Mouse (Mus musculus) left cerebral cortex, postnatal 14 days (tissue): Measurements from ENCODE around the gene Evc. TPM values are rescaled to one million over a fixed set of nuclear protein-coding genes. Genes with fewer than 3 reads are reported as not detected.
A peak's percentile ranks its signal among the peaks of the same experiment; 100 is the strongest.

Experiments used
- DNase-seq, 2 experiments: peaks; one replicate each; pipeline ENCODE4 v3.0.0; 2021 to 2022; ENCODE audit warnings: low spot score in 2 of 2, mixed read lengths in 1 of 2
- intact Hi-C: fragments of 180-260 bp; cut with DNase I; formaldehyde crosslinking; loops from one replicate; pipeline ENCODE4 v1.15.1; 2025
- total RNA-seq, 2 experiments: library from RNA; stranded (reverse); gene quantifications; 2 replicates each; pipeline ENCODE4 v1.2.3; 2021

Evc gene
- total RNA-seq, 2 experiments from 2014 or later, result 3.7 to 6.1 TPM

- intact Hi-C loops, result no loop called here
- DNase-seq, result no peak
These were observed 18.0 kb downstream of the Evc start for GRCm38 (mm10) chr5:37318715-37319114.

GRCm38 (mm10) chr5:37312980-37313722 lies 23.5 kb downstream of the Evc start:
- no peak for DNase-seq
- intact Hi-C loops, result no loop called here

GRCm38 (mm10) chr5:37310026-37310425 lies 26.7 kb downstream of the Evc start:
- DNase-seq, result no peak
- intact Hi-C loops, result no loop called here

GRCm38 (mm10) chr5:37298370-37298769 lies 38.3 kb downstream of the Evc start:
- intact Hi-C loops, result loop anchor here (1.0 to 5.0 kb wide), 3 partner anchors 419 to 794 kb away; partner anchors contain the start of gene Stk32b
- DNase-seq, result peak in 1 of 2 experiments; percentile 52

- intact Hi-C loops, result loop anchor here (5.0 kb wide), 1 partner anchor 796 kb away; no protein-coding TSS in a partner anchor
- DNase-seq, result no peak
These were observed 40.0 kb downstream of the Evc start for GRCm38 (mm10) chr5:37296717-37297116.

- intact Hi-C loops, result no loop called here
- DNase-seq, result peak in 1 of 2 experiments; percentile 88
These were observed 45.7 kb downstream of the Evc start for GRCm38 (mm10) chr5:37290983-37291382.

GRCm38 (mm10) chr5:37289236-37289635 lies 47.5 kb downstream of the Evc start:
- intact Hi-C loops, result loop anchor here (2.0 kb wide), 1 partner anchor 44 kb away; no protein-coding TSS in a partner anchor
- peak; percentile 74 to 80 for DNase-seq

GRCm38 (mm10) chr5:37288374-37288773 lies 48.3 kb downstream of the Evc start:
- DNase-seq, result peak; percentile 61 to 79
- intact Hi-C loops, result loop anchor here (2.0 kb wide), 1 partner anchor 44 kb away; no protein-coding TSS in a partner anchor

- intact Hi-C loops, result no loop called here
- no peak for DNase-seq
These were observed 55.7 kb downstream of the Evc start for GRCm38 (mm10) chr5:37281021-37281420.

GRCm38 (mm10) chr5:37263816-37264215 lies 72.9 kb downstream of the Evc start:
- no peak for DNase-seq
- intact Hi-C loops, result no loop called here

GRCm38 (mm10) chr5:37261734-37262133 lies 75.0 kb downstream of the Evc start:
- DNase-seq, result no peak
- intact Hi-C loops, result no loop called here

GRCm38 (mm10) chr5:37257243-37257642 lies 79.5 kb downstream of the Evc start:
- intact Hi-C loops, result no loop called here
- DNase-seq, result no peak

GRCm38 (mm10) chr5:37256823-37257222 lies 79.9 kb downstream of the Evc start:
- DNase-seq, result no peak
- intact Hi-C loops, result no loop called here

GRCm38 (mm10) chr5:37254523-37254922 lies 82.2 kb downstream of the Evc start:
- no peak for DNase-seq

GRCm38 (mm10) chr5:37252101-37252804 lies 84.4 kb downstream of the Evc start:
- DNase-seq, result no peak
- intact Hi-C loops, result no loop called here

More at GRCm38 (mm10) chr5:37254523-37254922, 82.2 kb downstream of the Evc start:
- intact Hi-C loops, result no loop called here

- no peak for DNase-seq
- intact Hi-C loops, result no loop called here
These were observed 85.1 kb downstream of the Evc start for GRCm38 (mm10) chr5:37251596-37251995.

- DNase-seq, result no peak
- intact Hi-C loops, result no loop called here
These were observed 87.8 kb downstream of the Evc start for GRCm38 (mm10) chr5:37248870-37249269.

- intact Hi-C loops, result no loop called here
- DNase-seq, result no peak
These were observed 89.2 kb downstream of the Evc start for GRCm38 (mm10) chr5:37247456-37247855.

- no peak for DNase-seq
- intact Hi-C loops, result no loop called here
These were observed 90.4 kb downstream of the Evc start for GRCm38 (mm10) chr5:37246138-37246910.

GRCm38 (mm10) chr5:37245651-37246050 lies 91.0 kb downstream of the Evc start:
- intact Hi-C loops, result loop anchor here (2.0 kb wide), 1 partner anchor 43 kb away; no protein-coding TSS in a partner anchor
- DNase-seq, result peak; percentile 81 to 83
